Mouse (Mus musculus) CH12.LX (cell line): ENCODE results near the gene Ndufa8.

Source experiments
- CTCF ChIP-seq, 2 experiments: IDR thresholded peaks in 1 of 2; conservative IDR thresholded peaks in 1 of 2; 2 replicates each; pipeline ENCODE4 v1.5.1; 2011 to 2012; ENCODE audit warnings: low read depth in 2 of 2, low read length in 2 of 2, improper control_type of control experiment in 1 of 2, inconsistent platforms in 1 of 2, mild to moderate bottlenecking in 1 of 2, moderate library complexity in 1 of 2
- MAFK ChIP-seq: IDR thresholded peaks from 2 replicates; pipeline ENCODE4 v1.6.1; 2011; ENCODE audit warnings: low read length, improper control_type of control experiment; ENCODE audit not compliant: insufficient replicate concordance
- NRF1 ChIP-seq: IDR thresholded peaks from 2 replicates; pipeline ENCODE4 v1.6.1; 2014; ENCODE audit warnings: low read depth, mild to moderate bottlenecking, inconsistent platforms, low read length, improper control_type of control experiment, moderate library complexity
- ZC3H11A ChIP-seq: IDR thresholded peaks from 2 replicates; pipeline ENCODE4 v1.6.1; 2012; ENCODE audit warnings: low read depth, mild to moderate bottlenecking, inconsistent platforms, low read length, improper control_type of control experiment
- ZNF384 ChIP-seq: IDR thresholded peaks from 2 replicates; pipeline ENCODE4 v1.6.1; 2012; ENCODE audit warnings: low read depth, low read length, improper control_type of control experiment, inconsistent platforms

DNA sequence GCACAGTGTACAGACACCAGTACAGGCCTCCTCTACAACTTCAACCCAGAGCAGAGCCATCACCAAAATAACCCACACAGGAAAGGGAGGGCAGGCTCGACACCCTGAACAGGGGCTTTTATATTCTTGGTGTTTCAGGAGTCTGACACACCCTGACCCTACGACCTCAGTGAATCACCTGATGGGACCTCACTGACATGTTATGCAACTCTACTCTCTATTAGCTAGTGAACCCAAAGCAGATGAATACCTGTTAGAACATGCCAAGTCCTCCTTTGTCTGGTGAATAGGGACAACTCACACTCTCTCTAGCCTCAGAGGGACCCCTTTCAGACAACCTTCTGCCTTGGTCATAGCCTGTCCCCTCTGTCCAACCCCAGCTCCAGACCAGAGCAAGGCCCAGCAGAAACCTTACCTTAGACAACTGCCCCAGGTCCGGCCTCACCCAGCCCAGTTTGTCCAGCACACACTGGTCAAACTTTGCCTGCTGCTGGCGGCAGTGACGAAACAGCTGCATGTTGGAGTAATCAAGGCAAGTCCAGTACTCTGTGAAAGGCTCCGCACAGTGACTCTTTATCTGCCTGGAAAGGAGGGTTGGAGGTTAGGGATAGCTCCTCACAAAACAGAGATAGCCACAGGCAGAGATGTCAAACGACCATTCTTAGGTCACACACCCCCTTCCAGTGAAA is 9.8 kb downstream of the Ndufa8 start:
- no peak for TF ChIP-seq CTCF (conservative IDR thresholded peaks at IDR 0.05 in 1 of 2, IDR thresholded peaks at IDR 0.05 in 1 of 2; ENCODE audit: low read depth in 2 of 2, low read length in 2 of 2)
- TF ChIP-seq MAFK: no peak
- no peak for TF ChIP-seq ZNF384
- no peak for TF ChIP-seq ZC3H11A
- TF ChIP-seq NRF1: no peak
